Mouse (Mus musculus): ENCODE data around the gene Htr5b. TPM values are rescaled to one million over a fixed set of nuclear protein-coding genes. Genes with fewer than 3 reads are reported as not detected.

Gene Htr5b
- polyA plus RNA-seq, 1 experiment from 2014 or later = 0.14 TPM

GRCm38 (mm10) chr1:121468271-121468670, 60.0 kb downstream of the Htr5b start:
- no peak overlapping the region for H3K9ac ChIP-seq
- ATAC-seq (ENCODE audit: insufficient read depth) = no peak
- no peak overlapping the region for H3K4me3 ChIP-seq (ENCODE audit: low read depth, low read length)
- peaks cover 20% of the 10 kb centered on the region for H3K36me3 ChIP-seq (ENCODE audit: insufficient read depth)
- no peak for TF ChIP-seq CTCF (IDR thresholded peaks at IDR 0.05; ENCODE audit: low read depth)
- no peaks in the 10 kb centered on the region for H3K4me1 ChIP-seq (ENCODE audit: insufficient read depth)
- WGBS = 84% methylated on average over 2 of the region's 2 CpGs
- no peak for DNase-seq
- no peak overlapping the region for H3K27ac ChIP-seq (ENCODE audit: low read depth)
- H3K4me2 ChIP-seq = no peak overlapping the region
- H3K9me3 ChIP-seq (ENCODE audit: low read depth, low read length) = no peaks in the 10 kb centered on the region
- no peaks in the 10 kb centered on the region for H3K27me3 ChIP-seq (ENCODE audit: insufficient read depth, low read length)

GRCm38 (mm10) chr1:121466276-121466675, 62.0 kb downstream of the Htr5b start:
- no peak for ATAC-seq (ENCODE audit: insufficient read depth)
- WGBS = 83% methylated on average over 3 of the region's 3 CpGs

GRCm38 (mm10) chr1:121463806-121464205, 64.5 kb downstream of the Htr5b start:
- Histone ChIP-seq H3K9me3 (ENCODE audit: low read depth, low read length) (no peaks in the 10 kb centered on the region), H3K27ac (ENCODE audit: low read depth) (no peak overlapping the region; the same call in 1 of the 2 replicates), H3K4me3 (ENCODE audit: low read depth, low read length) (no peak overlapping the region), H3K27me3 (ENCODE audit: insufficient read depth, low read length) (no peaks in the 10 kb centered on the region), H3K9ac (no peak overlapping the region), H3K36me3 (ENCODE audit: insufficient read depth) (peaks cover 23% of the 10 kb centered on the region), H3K4me1 (ENCODE audit: insufficient read depth) (no peaks in the 10 kb centered on the region), H3K4me2 (no peak overlapping the region)
- no peak for DNase-seq
- TF ChIP-seq CTCF (IDR thresholded peaks at IDR 0.05; ENCODE audit: low read depth) = no peak
- peak; percentile 38; the same call in 1 of the 2 replicates for ATAC-seq (ENCODE audit: insufficient read depth)
- WGBS = 59% methylated on average over 7 of the region's 7 CpGs

More at GRCm38 (mm10) chr1:121466276-121466675, 62.0 kb downstream of the Htr5b start:
- H3K27me3 ChIP-seq (ENCODE audit: insufficient read depth, low read length) = no peaks in the 10 kb centered on the region
- H3K4me1 ChIP-seq (ENCODE audit: insufficient read depth) = no peaks in the 10 kb centered on the region
- H3K36me3 ChIP-seq (ENCODE audit: insufficient read depth) = peaks cover 23% of the 10 kb centered on the region
- no peak for TF ChIP-seq CTCF (IDR thresholded peaks at IDR 0.05; ENCODE audit: low read depth)
- H3K4me2 ChIP-seq = no peak overlapping the region
- no peak for DNase-seq
- no peaks in the 10 kb centered on the region for H3K9me3 ChIP-seq (ENCODE audit: low read depth, low read length)
- H3K27ac ChIP-seq (ENCODE audit: low read depth) = no peak overlapping the region
- H3K9ac ChIP-seq = no peak overlapping the region
- no peak overlapping the region for H3K4me3 ChIP-seq (ENCODE audit: low read depth, low read length)

- Histone ChIP-seq H3K4me1 (ENCODE audit: insufficient read depth) (no peaks in the 10 kb centered on the region), H3K36me3 (ENCODE audit: insufficient read depth) (peaks cover 17% of the 10 kb centered on the region), H3K27me3 (ENCODE audit: insufficient read depth, low read length) (no peaks in the 10 kb centered on the region), H3K27ac (ENCODE audit: low read depth) (no peak overlapping the region), H3K4me3 (ENCODE audit: low read depth, low read length) (no peak overlapping the region), H3K9me3 (ENCODE audit: low read depth, low read length) (no peaks in the 10 kb centered on the region), H3K4me2 (no peak overlapping the region), H3K9ac (no peak overlapping the region)
- WGBS = 60% methylated on average over 1 of the region's 1 CpGs
- no peak for TF ChIP-seq CTCF (IDR thresholded peaks at IDR 0.05; ENCODE audit: low read depth)
- ATAC-seq (ENCODE audit: insufficient read depth) (no peak), DNase-seq (no peak)
These were observed 65.6 kb downstream of the Htr5b start for GRCm38 (mm10) chr1:121462643-121463042.

- H3K9me3 ChIP-seq (ENCODE audit: low read depth, low read length) = no peaks in the 10 kb centered on the region
- DNase-seq (no peak), ATAC-seq (ENCODE audit: insufficient read depth) (no peak)
- H3K27me3 ChIP-seq (ENCODE audit: insufficient read depth, low read length) = no peaks in the 10 kb centered on the region
- no peak for TF ChIP-seq CTCF (IDR thresholded peaks at IDR 0.05; ENCODE audit: low read depth)
- no peak overlapping the region for H3K4me2 ChIP-seq
- H3K36me3 ChIP-seq (ENCODE audit: insufficient read depth) = peaks cover 12% of the 10 kb centered on the region; the same call in 1 of the 2 replicates
- H3K4me3 ChIP-seq (ENCODE audit: low read depth, low read length) = no peak overlapping the region
- H3K4me1 ChIP-seq (ENCODE audit: insufficient read depth) = no peaks in the 10 kb centered on the region
- no peak overlapping the region for H3K9ac ChIP-seq
- WGBS = 80% methylated on average over 7 of the region's 7 CpGs
- no peak overlapping the region for H3K27ac ChIP-seq (ENCODE audit: low read depth)
These were observed 66.4 kb downstream of the Htr5b start for GRCm38 (mm10) chr1:121461895-121462294.

- Histone ChIP-seq H3K9me3 (ENCODE audit: low read depth, low read length) (no peaks in the 10 kb centered on the region), H3K4me1 (ENCODE audit: insufficient read depth) (no peaks in the 10 kb centered on the region), H3K4me3 (ENCODE audit: low read depth, low read length) (no peak overlapping the region), H3K36me3 (ENCODE audit: insufficient read depth) (peaks cover 12% of the 10 kb centered on the region; the same call in 1 of the 2 replicates), H3K9ac (no peak overlapping the region), H3K4me2 (no peak overlapping the region), H3K27ac (ENCODE audit: low read depth) (no peak overlapping the region), H3K27me3 (ENCODE audit: insufficient read depth, low read length) (no peaks in the 10 kb centered on the region)
- DNase-seq (no peak), ATAC-seq (ENCODE audit: insufficient read depth) (no peak; the same call in 1 of the 2 replicates)
- WGBS = 60% methylated on average over 6 of the region's 6 CpGs
- no peak for TF ChIP-seq CTCF (IDR thresholded peaks at IDR 0.05; ENCODE audit: low read depth)
These were observed 68.2 kb downstream of the Htr5b start for GRCm38 (mm10) chr1:121460077-121460476.

Other genes with a start within 250 kb of the Htr5b start
- 16.2 and 18.4 TPM in 2 replicates for gene Insig2, start 195.9 kb downstream of the Htr5b start, polyA plus RNA-seq (2014; fragmentation: Nextera tagmentation; extraction: Ambion mirVana)
- 8.8 and 9.9 TPM in 2 replicates for gene Ccdc93, start 97.4 kb downstream of the Htr5b start, polyA plus RNA-seq (2014; fragmentation: Nextera tagmentation; extraction: Ambion mirVana)
- 68.4 and 69.4 TPM in 2 replicates for gene Ddx18, start 39.5 kb upstream of the Htr5b start, polyA plus RNA-seq (2014; fragmentation: Nextera tagmentation; extraction: Ambion mirVana)

Measured in lung, embryonic 14.5 days (tissue).